Mouse (Mus musculus) CH12.LX (cell line): ENCODE measurements at regions not wholly inside any gene's neighbourhood (a gene's known extent, or its start where the extent isn't known, plus 50 kb on each side); places are given as distances from the start of the nearest gene placed in this dataset.

Experiments used
- DNase-seq: peaks from one replicate; pipeline ENCODE4 v3.0.0-alpha.2; 2013; ENCODE audit errors: extremely low read depth
- H3K27ac ChIP-seq: 2 replicates; pipeline ENCODE4 v1.5.1; 2012; ENCODE audit warnings: low read depth, mild to moderate bottlenecking, control low read depth, moderate library complexity; ENCODE audit not compliant: insufficient read depth
- H3K27me3 ChIP-seq: replicated peaks from 2 replicates; pipeline ENCODE3; 2012; ENCODE audit warnings: inconsistent platforms
- H3K36me3 ChIP-seq, 2 experiments: replicated peaks in 1 of 2; 2 replicates each; pipeline versions ENCODE3 to v1.6.1; 2012; ENCODE audit warnings: inconsistent platforms in 1 of 2, low read length in 1 of 2, mild to moderate bottlenecking in 1 of 2, mixed read lengths in 1 of 2, moderate library complexity in 1 of 2; ENCODE audit not compliant: control insufficient read depth in 1 of 2, insufficient read depth in 1 of 2
- H3K4me1 ChIP-seq, 2 experiments: 2 replicates each; pipeline ENCODE4 v1.6.1; 2012; ENCODE audit warnings: inconsistent platforms in 1 of 2, moderate library complexity in 1 of 2; ENCODE audit not compliant: insufficient read depth in 2 of 2, control insufficient read depth in 1 of 2
- H3K4me2 ChIP-seq: 2 replicates; pipeline ENCODE4 v1.6.1; 2012; ENCODE audit warnings: low read depth, mild to moderate bottlenecking, control low read depth; ENCODE audit not compliant: poor library complexity, insufficient read depth, severe bottlenecking
- H3K4me3 ChIP-seq, 3 experiments: fragments of 150-350 bp in 1 of 3; sonication (generic) in 1 of 3; replicated peaks in 1 of 3; 2 replicates each; pipeline versions ENCODE3 to v1.5.1; 2011 to 2012; ENCODE audit warnings: low read depth in 2 of 3, low read length in 2 of 3, mild to moderate bottlenecking in 2 of 3, moderate library complexity in 2 of 3, control low read depth in 1 of 3, improper control_type of control experiment in 1 of 3, inconsistent platforms in 1 of 3, mixed read lengths in 1 of 3; ENCODE audit not compliant: poor library complexity in 1 of 3
- H3K79me2 ChIP-seq: replicated peaks from 2 replicates; pipeline ENCODE4 v1.6.1; 2012; ENCODE audit warnings: mild to moderate bottlenecking, moderate library complexity; ENCODE audit not compliant: control insufficient read depth, poor library complexity, insufficient read depth, severe bottlenecking; ENCODE audit errors: extremely low read depth
- H3K9ac ChIP-seq: 2 replicates; pipeline ENCODE4 v1.6.1; 2012; ENCODE audit warnings: low read depth, mild to moderate bottlenecking, control low read depth, moderate library complexity; ENCODE audit not compliant: insufficient read depth
- H3K9me3 ChIP-seq: replicated peaks from 2 replicates; pipeline ENCODE3; 2012; ENCODE audit warnings: low read length, inconsistent platforms, mixed read lengths
- BHLHE40 ChIP-seq: IDR thresholded peaks from 2 replicates; pipeline ENCODE4 v1.6.1; 2011; ENCODE audit warnings: mild to moderate bottlenecking, low read depth, low read length, improper control_type of control experiment
- CHD1 ChIP-seq: IDR thresholded peaks from 2 replicates; pipeline ENCODE4 v1.6.1; 2012; ENCODE audit warnings: low read depth, low read length, improper control_type of control experiment, inconsistent platforms
- CHD2 ChIP-seq: IDR thresholded peaks from 2 replicates; pipeline ENCODE4 v1.6.1; 2011; ENCODE audit warnings: low read length, improper control_type of control experiment
- CTCF ChIP-seq, 2 experiments: IDR thresholded peaks in 1 of 2; conservative IDR thresholded peaks in 1 of 2; 2 replicates each; pipeline ENCODE4 v1.5.1; 2011 to 2012; ENCODE audit warnings: low read depth in 2 of 2, low read length in 2 of 2, improper control_type of control experiment in 1 of 2, inconsistent platforms in 1 of 2, mild to moderate bottlenecking in 1 of 2, moderate library complexity in 1 of 2
- ELF1 ChIP-seq: IDR thresholded peaks from 2 replicates; pipeline ENCODE4 v1.6.1; 2014; ENCODE audit warnings: low read depth, mild to moderate bottlenecking, inconsistent platforms, low read length, improper control_type of control experiment
- EP300 ChIP-seq: IDR thresholded peaks from 2 replicates; pipeline ENCODE4 v1.6.1; 2011; ENCODE audit warnings: low read length, improper control_type of control experiment
- GABPA ChIP-seq: IDR thresholded peaks from 2 replicates; pipeline ENCODE4 v1.6.1; 2012; ENCODE audit warnings: low read depth, low read length, improper control_type of control experiment, inconsistent platforms; ENCODE audit not compliant: insufficient replicate concordance
- HCFC1 ChIP-seq: IDR thresholded peaks from 2 replicates; pipeline ENCODE4 v1.6.1; 2012; ENCODE audit warnings: low read depth, mild to moderate bottlenecking, inconsistent platforms, low read length, improper control_type of control experiment
- IRF4 ChIP-seq: IDR thresholded peaks from 2 replicates; pipeline ENCODE4 v1.6.1; 2014; ENCODE audit warnings: low read depth, mild to moderate bottlenecking, inconsistent platforms, low read length, improper control_type of control experiment
- JUN ChIP-seq: IDR thresholded peaks from 2 replicates; pipeline ENCODE4 v1.6.1; 2011; ENCODE audit warnings: low read depth, mild to moderate bottlenecking, low read length, improper control_type of control experiment, moderate library complexity; ENCODE audit not compliant: insufficient read depth
- JUND ChIP-seq: conservative IDR thresholded peaks from 2 replicates; pipeline ENCODE4 v1.6.1; 2011; ENCODE audit warnings: low read depth, low read length, improper control_type of control experiment
- KAT2A ChIP-seq: IDR thresholded peaks from 2 replicates; pipeline ENCODE4 v1.6.1; 2012; ENCODE audit warnings: low read length, improper control_type of control experiment, inconsistent platforms; ENCODE audit not compliant: insufficient replicate concordance
- MAFK ChIP-seq: IDR thresholded peaks from 2 replicates; pipeline ENCODE4 v1.6.1; 2011; ENCODE audit warnings: low read length, improper control_type of control experiment; ENCODE audit not compliant: insufficient replicate concordance
- MAX ChIP-seq: IDR thresholded peaks from 2 replicates; pipeline ENCODE4 v1.6.1; 2011; ENCODE audit warnings: low read length, improper control_type of control experiment
- MAZ ChIP-seq: IDR thresholded peaks from 2 replicates; pipeline ENCODE4 v1.6.1; 2012; ENCODE audit warnings: low read depth, mild to moderate bottlenecking, inconsistent platforms, low read length, improper control_type of control experiment, moderate library complexity
- MEF2A ChIP-seq: IDR thresholded peaks from 2 replicates; pipeline ENCODE4 v1.6.1; 2014; ENCODE audit warnings: low read depth, mild to moderate bottlenecking, inconsistent platforms, low read length, improper control_type of control experiment, borderline replicate concordance
- MXI1 ChIP-seq: IDR thresholded peaks from 2 replicates; pipeline ENCODE4 v1.6.1; 2011; ENCODE audit warnings: mild to moderate bottlenecking, low read depth, low read length, improper control_type of control experiment
- MYC ChIP-seq: IDR thresholded peaks from 2 replicates; pipeline ENCODE4 v1.6.1; 2011; ENCODE audit warnings: low read depth, mild to moderate bottlenecking, improper control_type of control experiment, low read length
- NELFE ChIP-seq: IDR thresholded peaks from 2 replicates; pipeline ENCODE4 v1.6.1; 2011; ENCODE audit warnings: low read depth, low read length, improper control_type of control experiment
- NRF1 ChIP-seq: IDR thresholded peaks from 2 replicates; pipeline ENCODE4 v1.6.1; 2014; ENCODE audit warnings: low read depth, mild to moderate bottlenecking, inconsistent platforms, low read length, improper control_type of control experiment, moderate library complexity
- PAX5 ChIP-seq: IDR thresholded peaks from 2 replicates; pipeline ENCODE4 v1.6.1; 2012; ENCODE audit warnings: low read length, inconsistent platforms, mixed read lengths
- POLR2A ChIP-seq: IDR thresholded peaks from 2 replicates; pipeline ENCODE4 v1.6.1; 2011; ENCODE audit warnings: low read depth, mild to moderate bottlenecking, improper control_type of control experiment, low read length
- POLR2AphosphoS2 ChIP-seq: IDR thresholded peaks from 2 replicates; pipeline ENCODE4 v1.6.1; 2011; ENCODE audit warnings: low read depth, low read length, improper control_type of control experiment
- RAD21 ChIP-seq: IDR thresholded peaks from 2 replicates; pipeline ENCODE4 v1.6.1; 2011; ENCODE audit warnings: low read depth, mild to moderate bottlenecking, low read length, improper control_type of control experiment, moderate library complexity
- RCOR1 ChIP-seq: conservative IDR thresholded peaks from 2 replicates; pipeline ENCODE4 v1.6.1; 2012; ENCODE audit warnings: low read depth, mild to moderate bottlenecking, inconsistent platforms, low read length, improper control_type of control experiment
- SIN3A ChIP-seq: IDR thresholded peaks from 2 replicates; pipeline ENCODE4 v1.6.1; 2012; ENCODE audit warnings: low read length, improper control_type of control experiment, inconsistent platforms
- SMC3 ChIP-seq: IDR thresholded peaks from 2 replicates; pipeline ENCODE4 v1.6.1; 2011; ENCODE audit warnings: low read depth, low read length, improper control_type of control experiment
- TBP ChIP-seq: conservative IDR thresholded peaks from 2 replicates; pipeline ENCODE4 v1.6.1; 2011; ENCODE audit warnings: low read depth, low read length, improper control_type of control experiment
- TCF12 ChIP-seq: IDR thresholded peaks from 2 replicates; pipeline ENCODE4 v1.6.1; 2014; ENCODE audit warnings: low read depth, mild to moderate bottlenecking, inconsistent platforms, low read length, improper control_type of control experiment
- ZMIZ1 ChIP-seq: IDR thresholded peaks from 2 replicates; pipeline ENCODE4 v1.6.1; 2012; ENCODE audit warnings: low read depth, mild to moderate bottlenecking, inconsistent platforms, low read length, improper control_type of control experiment
- dilution Hi-C: fragments of 300-500 bp; cut with MboI; formaldehyde crosslinking; loops from 2 replicates; pipeline ENCODE4 v1.14.3; 2020; ENCODE audit warnings: low sequenced_read_pairs; ENCODE audit not compliant: extremely low pct_unique_long_range_greater_than_20kb, extremely low pct_ligation_motif_present
- in situ Hi-C: fragments of 300-500 bp; cut with MboI; formaldehyde crosslinking; loops from 3 replicates; pipeline ENCODE4 v1.14.3; 2019; ENCODE audit warnings: low sequenced_read_pairs, low pct_ligation_motif_present, low pct_unique_long_range_greater_than_20kb, mixed read lengths

DNA sequence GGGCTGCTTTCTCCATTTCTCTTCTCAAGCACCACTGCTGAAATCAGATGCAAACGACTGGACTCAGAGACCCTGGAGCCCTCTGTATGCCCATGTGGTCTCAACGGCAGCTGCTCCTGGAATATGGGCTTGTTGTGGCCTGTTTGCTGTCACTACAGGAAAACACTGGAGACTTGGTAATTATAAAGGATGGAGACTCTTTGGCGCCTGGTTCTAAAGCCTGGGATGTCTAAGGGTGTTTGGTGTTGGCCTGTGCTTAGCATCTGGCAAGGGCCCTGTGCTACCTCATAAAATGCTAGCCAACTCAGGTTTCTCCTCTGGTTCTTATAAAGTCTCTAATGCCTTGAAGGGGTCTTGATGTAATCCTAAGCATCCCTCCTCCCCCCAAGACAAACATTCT, 133.4 kb upstream of the Hs3st4 start:
- no peaks in the 10 kb centered on the region for H3K4me1 ChIP-seq
- H3K4me3 ChIP-seq = no peak overlapping the region
- dilution Hi-C loops (no loop called here), in situ Hi-C loops (no loop called here)
- TF ChIP-seq KAT2A (no peak), CHD1 (no peak), MXI1 (no peak), EP300 (no peak), ELF1 (no peak), MEF2A (no peak), ZMIZ1 (no peak), CHD2 (no peak), POLR2A (no peak), RCOR1 (no peak), TCF12 (no peak), TBP (no peak), PAX5 (no peak), SIN3A (no peak), GABPA (no peak), NRF1 (no peak), NELFE (no peak)
- H3K9ac ChIP-seq = no peak overlapping the region
- no peak overlapping the region for H3K27ac ChIP-seq
- DNase-seq = no peak
- H3K36me3 ChIP-seq = no peaks in the 10 kb centered on the region
- peaks cover 15% of the 10 kb centered on the region for H3K9me3 ChIP-seq
- H3K79me2 ChIP-seq = no peaks in the 10 kb centered on the region
- H3K4me2 ChIP-seq = no peak overlapping the region
- H3K27me3 ChIP-seq = peaks cover 9% of the 10 kb centered on the region

DNA sequence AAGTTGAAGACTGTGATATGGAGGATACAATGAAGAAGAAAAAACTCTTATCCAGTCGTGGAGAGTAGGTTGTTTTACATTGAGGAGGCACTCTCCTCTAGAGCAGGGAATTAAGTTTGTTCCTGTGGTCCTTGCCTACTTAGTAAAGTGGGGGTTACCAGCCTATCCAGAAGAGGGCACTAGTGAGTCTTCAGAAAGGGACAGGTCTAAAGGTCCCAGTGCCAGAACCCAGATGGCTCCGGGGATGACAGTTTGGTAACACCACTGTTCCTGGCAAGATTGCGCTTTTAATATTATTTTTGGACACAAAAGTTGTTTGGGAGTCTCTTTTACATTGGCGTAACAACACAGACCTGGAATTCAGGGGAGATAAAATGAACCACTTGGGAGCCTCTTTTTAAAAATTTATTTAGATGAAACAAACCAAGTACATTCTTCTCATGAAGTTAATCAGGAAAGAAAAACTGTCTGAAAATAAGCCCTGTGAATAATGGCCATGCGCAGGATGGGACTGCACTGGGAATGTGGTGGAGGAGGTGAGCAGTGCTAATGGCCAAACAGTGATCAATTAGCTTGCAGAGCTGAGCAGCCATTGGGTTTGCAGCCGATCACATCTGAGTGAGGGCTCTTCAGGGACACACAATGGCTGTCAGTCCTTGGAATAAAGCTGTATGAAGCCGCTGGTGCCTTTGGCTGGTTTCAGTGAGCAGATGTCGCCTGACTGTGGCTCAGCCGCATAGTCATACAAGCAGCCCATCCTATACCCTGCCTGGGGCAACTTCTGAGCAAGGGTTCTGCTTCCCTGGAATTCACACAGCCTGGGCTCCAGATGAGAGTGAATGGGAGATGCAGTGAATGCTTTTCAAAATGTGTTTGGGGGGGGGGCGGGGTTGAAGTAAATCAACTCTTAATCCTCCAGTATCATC, 132.1 kb upstream of the Hs3st4 start:
- Histone ChIP-seq H3K79me2 (no peaks in the 10 kb centered on the region), H3K4me1 (no peaks in the 10 kb centered on the region)
- dilution Hi-C loops = no loop called here

More for the DNA sequence above, 132.1 kb upstream of the Hs3st4 start:
- in situ Hi-C loops = no loop called here
- no peak overlapping the region for H3K4me2 ChIP-seq
- peaks cover 7% of the 10 kb centered on the region for H3K27me3 ChIP-seq
- DNase-seq = peak; percentile 13
- H3K36me3 ChIP-seq = no peaks in the 10 kb centered on the region
- TF ChIP-seq MAZ (no peak), RCOR1 (no peak), TBP (no peak), HCFC1 (no peak), KAT2A (no peak), SMC3 (peak; percentile 9; the same call in 1 of the 2 replicates), CHD2 (no peak), MXI1 (no peak), ELF1 (no peak), MAFK (no peak), JUND (no peak), POLR2A (no peak), IRF4 (no peak), CTCF (conservative IDR thresholded peaks at IDR 0.05 in 1 of 2, IDR thresholded peaks at IDR 0.05 in 1 of 2; ENCODE audit: low read depth in 2 of 2, low read length in 2 of 2) (peak in 1 of 2 experiments; percentile 49; a peak in 3 of 4 replicates), MYC (no peak), MAX (no peak), TCF12 (no peak), JUN (no peak), POLR2AphosphoS2 (no peak), GABPA (no peak), ZMIZ1 (no peak), SIN3A (no peak), CHD1 (no peak), NRF1 (no peak), BHLHE40 (no peak), RAD21 (peak; percentile 12)
- H3K9ac ChIP-seq = no peak overlapping the region
- no peak overlapping the region for H3K27ac ChIP-seq
- no peak overlapping the region for H3K4me3 ChIP-seq
- peaks cover 13% of the 10 kb centered on the region for H3K9me3 ChIP-seq
